Mouse (Mus musculus) urinary bladder, postnatal 10 days (tissue): Measurements from ENCODE around the gene Lpin1.

ENCODE experiments used
- DNase-seq: peaks from one replicate; pipeline ENCODE4 v3.0.0; 2022; ENCODE audit warnings: low spot score

The Lpin1 gene

DNA sequence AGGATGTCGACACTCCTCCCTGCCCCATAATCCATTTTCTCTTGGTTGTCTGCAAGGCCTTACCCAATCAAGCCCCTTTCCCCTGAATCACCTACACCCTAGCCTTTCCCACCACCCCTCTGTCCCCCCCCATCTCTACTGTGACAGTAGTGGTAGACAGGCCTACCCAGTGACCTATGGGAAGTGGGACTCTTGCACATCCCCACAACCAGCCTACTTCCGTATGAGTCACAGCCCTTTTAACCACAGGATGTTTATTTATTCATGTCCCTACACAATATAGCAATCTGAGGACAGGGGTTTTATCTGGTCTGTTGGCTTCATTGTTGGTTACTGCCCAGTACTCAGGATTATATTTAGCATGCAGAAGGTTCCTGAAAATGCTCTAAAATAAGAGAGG lies 84.6 kb downstream of the Lpin1 start:
- no peak for DNase-seq

DNA sequence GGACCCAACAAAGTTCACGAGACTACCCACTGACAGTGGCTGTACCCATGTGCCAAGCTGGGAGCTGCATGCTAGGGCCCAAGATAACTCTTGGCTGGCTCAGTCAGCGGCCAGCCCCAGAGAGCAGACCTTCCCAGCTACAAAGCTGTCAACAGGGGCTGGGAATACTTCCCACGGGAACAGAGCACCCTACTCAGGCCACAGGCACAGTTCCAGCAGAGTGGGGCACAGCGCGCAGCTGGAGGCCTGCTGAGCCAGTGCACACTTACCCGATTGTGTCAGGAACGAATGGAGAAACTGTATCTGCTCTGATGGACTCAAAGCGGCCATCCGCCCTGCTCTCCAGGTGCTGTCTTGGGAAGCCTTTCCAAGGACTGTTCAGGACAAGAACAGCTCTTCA lies 95.6 kb downstream of the Lpin1 start:
- DNase-seq, result no peak

DNA sequence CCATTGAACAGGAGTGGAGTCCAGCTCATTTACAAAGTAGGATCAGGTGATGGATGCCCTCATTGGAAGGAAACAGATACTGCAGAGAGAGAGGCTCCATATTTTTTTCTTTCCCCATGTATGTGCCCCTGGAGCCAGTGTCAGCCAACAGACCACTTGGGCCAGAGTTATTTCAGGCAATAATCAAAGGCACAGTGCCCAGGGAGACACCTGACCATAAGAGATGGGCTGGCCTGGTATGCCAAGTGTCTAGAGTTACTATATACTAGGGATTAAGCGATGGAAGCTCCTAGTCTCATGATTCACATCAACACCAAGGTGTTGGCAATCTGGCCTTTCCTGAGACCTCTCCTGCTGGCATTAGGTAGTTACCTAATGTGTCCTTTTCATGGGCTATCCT lies 97.8 kb downstream of the Lpin1 start:
- DNase-seq, result no peak

DNA sequence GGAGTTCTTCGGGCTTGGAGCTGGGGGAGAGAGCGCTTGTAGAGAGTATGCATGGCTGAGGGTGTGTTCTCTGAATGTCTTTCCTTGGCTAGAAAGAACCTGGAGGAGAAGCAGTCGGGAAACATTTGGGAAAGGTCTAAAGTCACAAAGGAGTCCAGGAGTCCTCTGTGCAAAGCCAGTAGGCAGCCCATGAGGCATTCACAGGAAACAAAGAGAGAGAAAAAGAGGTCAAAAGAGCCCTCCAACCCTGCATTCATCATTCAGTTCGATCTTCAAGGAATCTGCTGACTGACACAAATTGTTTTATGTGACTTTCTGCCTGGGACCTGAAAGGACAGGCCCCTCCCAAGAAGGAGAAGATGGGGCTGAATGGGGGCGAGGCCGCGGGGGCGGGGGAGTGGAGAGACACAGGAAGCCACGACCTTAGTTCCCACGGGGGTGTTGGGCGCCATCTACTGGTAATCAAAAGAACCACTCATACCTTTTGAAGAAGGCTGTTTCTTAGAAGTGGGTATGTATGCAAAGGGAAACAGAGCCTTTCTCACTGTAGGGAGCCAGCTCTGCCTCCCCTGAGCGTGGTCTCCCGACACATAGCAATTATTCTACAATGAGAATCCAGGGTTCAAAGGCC lies 101.5 kb downstream of the Lpin1 start:
- no peak for DNase-seq

DNA sequence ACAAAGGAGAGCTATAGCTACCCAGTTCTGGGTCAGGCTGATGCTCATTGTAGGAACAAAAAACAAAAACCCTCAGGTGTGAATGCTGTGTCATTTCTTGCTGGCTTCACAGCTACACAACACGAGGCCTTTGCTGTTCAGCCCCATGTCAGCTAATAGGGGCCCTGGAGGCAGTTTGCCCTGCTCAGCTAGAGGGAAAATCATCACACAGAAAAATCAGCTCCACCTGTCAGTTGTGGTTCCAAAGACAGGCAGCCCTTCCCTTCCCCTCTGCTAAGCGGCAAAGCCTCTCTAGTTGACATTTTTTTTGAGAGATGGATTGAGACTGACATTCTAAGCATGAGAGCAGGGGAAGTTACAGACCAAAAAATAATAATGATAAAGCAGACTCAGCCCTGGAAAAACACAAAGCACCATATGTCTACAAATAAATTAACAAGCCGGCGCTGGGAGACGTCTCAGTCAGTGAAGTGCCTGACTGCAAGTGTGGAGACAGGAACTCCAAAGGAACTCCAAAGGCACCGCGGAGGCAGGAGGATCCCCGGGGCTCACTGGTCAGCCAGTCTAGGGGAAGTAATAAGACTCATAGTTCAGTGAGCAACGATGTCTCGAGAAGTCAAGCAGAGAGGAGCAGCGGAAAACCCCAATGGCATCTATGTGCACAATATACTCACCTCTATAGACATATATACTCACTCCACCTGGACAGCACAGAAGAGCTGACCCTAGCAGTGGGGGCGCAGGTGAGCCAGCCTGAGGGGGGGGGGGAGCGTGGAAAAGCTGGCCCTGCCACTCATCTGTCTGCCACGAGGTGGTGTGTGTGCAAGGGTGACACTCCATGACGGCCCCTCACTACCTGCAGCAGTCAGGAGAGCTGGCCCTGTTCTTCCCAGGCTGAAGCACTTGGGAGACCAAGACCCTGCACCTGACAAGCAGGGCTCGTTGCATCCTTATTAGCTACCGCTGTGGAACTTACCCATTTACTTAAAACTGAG lies 103.7 kb downstream of the Lpin1 start:
- DNase-seq, result no peak

DNA sequence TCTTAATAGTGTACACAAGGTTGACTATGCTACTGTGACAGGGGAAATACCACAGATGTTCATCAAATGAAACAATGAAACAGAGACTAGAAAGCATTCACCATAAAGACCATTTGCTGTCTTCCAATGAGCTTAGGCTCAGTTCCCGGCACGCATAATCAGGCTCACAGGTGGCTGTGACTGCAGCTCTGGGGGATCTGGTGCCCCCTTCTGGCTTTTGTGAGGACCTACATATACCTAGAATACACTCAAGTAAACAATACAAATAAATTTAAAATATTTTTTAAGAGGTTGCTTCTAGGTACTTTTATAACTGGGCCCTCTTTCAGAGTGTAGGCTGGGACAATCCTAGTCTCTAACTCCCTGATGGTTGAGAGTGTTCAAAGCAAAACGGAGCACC lies 106.5 kb downstream of the Lpin1 start:
- no peak for DNase-seq

GRCm38 (mm10) chr12:16497960-16498359 lies 112.8 kb downstream of the Lpin1 start:
- DNase-seq, result no peak

- DNase-seq, result no peak
Observed at GRCm38 (mm10) chr12:16492713-16493112, 118.1 kb downstream of the Lpin1 start.

DNA sequence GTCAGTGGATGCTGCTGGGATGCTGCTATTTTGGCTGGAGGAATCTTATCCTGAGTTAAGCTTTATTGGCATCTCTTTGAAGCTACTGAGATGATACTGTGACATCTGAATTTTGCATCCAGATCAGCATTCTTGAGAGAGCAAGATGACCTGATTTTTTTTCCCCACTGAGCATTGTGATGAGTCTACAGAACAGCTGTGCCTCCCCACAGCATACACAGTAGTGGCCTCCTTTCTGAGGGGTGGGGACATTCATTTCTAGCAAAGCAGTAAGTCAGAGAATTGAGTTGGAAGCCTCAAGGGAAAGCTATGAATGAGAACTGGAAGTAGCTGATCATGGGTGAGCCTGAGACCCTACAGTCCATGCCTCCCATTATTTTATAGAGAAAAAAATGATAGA lies 121.9 kb downstream of the Lpin1 start:
- DNase-seq, result no peak

DNA sequence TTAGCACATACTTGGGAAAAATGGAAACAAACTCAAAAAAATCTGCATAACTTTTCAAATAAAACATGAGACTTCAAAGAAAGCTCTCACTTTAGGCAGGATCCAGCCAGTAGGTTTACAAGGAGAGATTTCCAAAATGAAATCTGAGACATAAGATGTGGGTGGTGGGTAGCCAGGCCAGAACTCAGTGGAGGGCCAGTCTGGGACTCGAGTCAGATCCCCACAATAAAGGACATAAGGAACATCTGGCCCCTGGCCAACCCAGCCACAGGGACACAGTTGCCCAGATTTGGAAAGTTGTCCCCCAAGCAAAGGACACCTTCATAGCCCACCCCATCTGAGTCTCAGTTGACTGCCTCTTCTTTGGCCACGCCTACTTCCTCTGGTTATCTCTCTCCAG lies 123.3 kb downstream of the Lpin1 start:
- no peak for DNase-seq
